Mouse (Mus musculus) liver, embryonic 14.5 days (tissue): ENCODE data around the gene Thumpd3.

ENCODE experiments used
- CTCF ChIP-seq: IDR thresholded peaks from 2 replicates; pipeline ENCODE4 v1.5.1; 2016; ENCODE audit warnings: antibody characterized with exemption, low read depth, control low read depth
- EP300 ChIP-seq: IDR thresholded peaks from 2 replicates; pipeline ENCODE4 v1.6.1; 2016; ENCODE audit warnings: antibody characterized with exemption, low read depth

GRCm38 (mm10) chr6:113038735-113039058 lies 7.3 kb upstream of the Thumpd3 start:
- TF ChIP-seq CTCF (no peak), EP300 (no peak)
